In the genomic region with DNA sequence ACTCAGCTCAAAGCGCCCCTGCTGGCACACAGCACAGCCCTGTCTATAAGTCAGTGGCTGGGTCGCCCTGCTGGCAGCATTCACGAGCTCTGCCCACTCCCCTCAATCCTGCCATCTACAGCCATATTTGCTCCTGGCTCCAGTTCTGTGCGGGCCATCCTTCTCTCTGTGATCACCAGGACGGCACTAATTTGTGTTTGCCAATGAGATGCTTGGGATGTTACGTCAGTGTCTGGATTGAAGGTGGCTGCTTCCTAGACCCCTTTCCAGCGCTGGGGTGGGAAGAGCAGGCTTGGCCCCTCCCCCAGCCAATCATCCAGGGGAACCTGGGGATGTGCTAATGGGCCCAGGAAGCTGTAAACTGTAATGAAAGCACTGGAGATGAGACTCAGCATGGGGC, we compare ENCODE assay signal across 17 mouse cellular contexts. TPM values are rescaled to one million over a fixed set of nuclear protein-coding genes. Genes with fewer than 3 reads are reported as not detected.
DNase-seq lines count a peak whose midpoint lies in the region; ATAC-seq lines count a peak whose summit lies in the region.
"Had no signal": no experiment of that assay in that cellular context is flagged by ENCODE, and none has a peak within 500 bp of the region (broad histone marks: within the 10 kb centered on the region; RNA-seq: fewer than 3 reads in every experiment).

No protein-coding gene starts in this region.

- no peak overlapping the region for H3K4me2 ChIP-seq in hindbrain, embryonic 14.5 days (replicated peaks)
- H3K4me2 ChIP-seq in neural tube, embryonic 11.5 days (ENCODE audit: low read depth) = no peak overlapping the region
- H3K4me2 ChIP-seq in hindbrain, embryonic 16.5 days (ENCODE audit: low read length) = no peak overlapping the region
- H3K4me2 ChIP-seq: heart, embryonic 12.5 days; liver, embryonic 13.5 days had no signal

- H3K9ac ChIP-seq in hindbrain, embryonic 14.5 days = no peak overlapping the region
- no peak overlapping the region for H3K9ac ChIP-seq in neural tube, embryonic 11.5 days (ENCODE audit: low read length)
- no peak overlapping the region for H3K9ac ChIP-seq in hindbrain, embryonic 16.5 days (ENCODE audit: low read depth, low read length)
- H3K9ac ChIP-seq: heart, embryonic 12.5 days; liver, embryonic 13.5 days had no signal

- WGBS in hindbrain, embryonic 14.5 days = 34% methylated on average over 7 of the region's 7 CpGs
- 42% methylated on average over 7 of the region's 7 CpGs for WGBS in hindbrain, embryonic 10.5 days
- WGBS in neural tube, embryonic 11.5 days = 17% methylated on average over 7 of the region's 7 CpGs
- WGBS in hindbrain, embryonic 16.5 days = 24% methylated on average over 7 of the region's 7 CpGs

- H3K36me3 ChIP-seq in hindbrain, embryonic 14.5 days (replicated peaks; ENCODE audit: control insufficient read depth, insufficient read depth) = no peaks in the 10 kb centered on the region
- H3K36me3 ChIP-seq in hindbrain, embryonic 10.5 days = no peaks in the 10 kb centered on the region
- H3K36me3 ChIP-seq in neural tube, embryonic 11.5 days (ENCODE audit: control insufficient read depth, insufficient read depth, low read length) = no peaks in the 10 kb centered on the region
- H3K36me3 ChIP-seq in hindbrain, embryonic 16.5 days (ENCODE audit: control insufficient read depth, insufficient read depth, low read length) = no peaks in the 10 kb centered on the region
- H3K36me3 ChIP-seq: heart, embryonic 12.5 days; limb, embryonic 10.5 days; liver, embryonic 13.5 days had no signal

- H3K27me3 ChIP-seq in hindbrain, embryonic 14.5 days (ENCODE audit: control insufficient read depth, insufficient read depth, low read length) = no peaks in the 10 kb centered on the region
- H3K27me3 ChIP-seq in hindbrain, embryonic 10.5 days (ENCODE audit: insufficient read depth, poor library complexity, severe bottlenecking) = no peaks in the 10 kb centered on the region
- no peaks in the 10 kb centered on the region for H3K27me3 ChIP-seq in neural tube, embryonic 11.5 days (ENCODE audit: control insufficient read depth, insufficient read depth, low read length)
- no peaks in the 10 kb centered on the region for H3K27me3 ChIP-seq in hindbrain, embryonic 16.5 days (replicated peaks; ENCODE audit: control insufficient read depth, insufficient read depth, low read length)

- no peak overlapping the region for H3K27ac ChIP-seq in hindbrain, embryonic 14.5 days
- no peak overlapping the region for H3K27ac ChIP-seq in hindbrain, embryonic 10.5 days
- no peak overlapping the region for H3K27ac ChIP-seq in neural tube, embryonic 11.5 days (ENCODE audit: low read depth, low read length)
- H3K27ac ChIP-seq in hindbrain, embryonic 16.5 days (ENCODE audit: low read depth, low read length) = no peak overlapping the region
- H3K27ac ChIP-seq: limb, embryonic 10.5 days; liver, embryonic 13.5 days had no signal

- DNase-seq in hindbrain, embryonic 14.5 days (ENCODE audit: low spot score) = no peak
- DNase-seq in hindbrain, embryonic 10.5 days (ENCODE audit: low spot score) = no peak
- DNase-seq in neural tube, embryonic 11.5 days (ENCODE audit: low spot score) = no peak
- DNase-seq in neural tube, embryonic 10.5 days (ENCODE audit: extremely low spot score, low spot score) = no peak
- DNase-seq in frontal cortex, postnatal 10 days (ENCODE audit: low spot score in 2 of 2) = no peak
- DNase-seq in right cerebral cortex, postnatal 25 days = no peak
- no peak for DNase-seq in embryo, embryonic 11 days
- DNase-seq: cerebellum, adult 18-20 months; gastrocnemius, postnatal 25 days; kidney, adult 18-20 months; kidney, postnatal 14 days; layer of hippocampus, adult 9-11 months; liver, embryonic 13.5 days; right cerebral cortex, adult 18-20 months had no signal

- peaks cover 19% of the 10 kb centered on the region; the same call in 1 of the 2 replicates for H3K4me1 ChIP-seq in hindbrain, embryonic 14.5 days (replicated peaks; ENCODE audit: control insufficient read depth, insufficient read depth, low read length)
- peaks cover 12% of the 10 kb centered on the region; the same call in 1 of the 2 replicates for H3K4me1 ChIP-seq in hindbrain, embryonic 10.5 days (replicated peaks)
- no peaks in the 10 kb centered on the region for H3K4me1 ChIP-seq in neural tube, embryonic 11.5 days (ENCODE audit: control insufficient read depth, insufficient read depth, low read length)
- peaks cover 8% of the 10 kb centered on the region for H3K4me1 ChIP-seq in hindbrain, embryonic 16.5 days (ENCODE audit: control insufficient read depth, insufficient read depth, low read depth, low read length)
- H3K4me1 ChIP-seq: heart, embryonic 12.5 days; liver, embryonic 13.5 days had no signal

- ATAC-seq in hindbrain, embryonic 14.5 days (ENCODE audit: low FRiP score) = peak; percentile 49
- 0 out of 2 replicates have a peak, but pooled peaks have one; percentile 27 for ATAC-seq in neural tube, embryonic 11.5 days (ENCODE audit: insufficient read depth, low FRiP score, low TSS enrichment)
- peak; percentile 25; the same call in 1 of the 2 replicates for ATAC-seq in hindbrain, embryonic 16.5 days

- H3K9me3 ChIP-seq in hindbrain, embryonic 14.5 days (ENCODE audit: control insufficient read depth, low read length) = no peaks in the 10 kb centered on the region
- H3K9me3 ChIP-seq in hindbrain, embryonic 10.5 days = no peaks in the 10 kb centered on the region
- no peaks in the 10 kb centered on the region for H3K9me3 ChIP-seq in neural tube, embryonic 11.5 days (ENCODE audit: control insufficient read depth, low read length)
- H3K9me3 ChIP-seq in hindbrain, embryonic 16.5 days (ENCODE audit: control insufficient read depth, low read length) = no peaks in the 10 kb centered on the region
- H3K9me3 ChIP-seq: heart, embryonic 12.5 days; limb, embryonic 10.5 days; liver, embryonic 13.5 days had no signal

- H3K4me3 ChIP-seq in hindbrain, embryonic 14.5 days (replicated peaks; ENCODE audit: low read length) = no peak overlapping the region
- H3K4me3 ChIP-seq in hindbrain, embryonic 10.5 days = no peak overlapping the region
- no peak overlapping the region for H3K4me3 ChIP-seq in neural tube, embryonic 11.5 days (ENCODE audit: low read depth, low read length)
- H3K4me3 ChIP-seq in hindbrain, embryonic 16.5 days (ENCODE audit: low read length) = no peak overlapping the region
- H3K4me3 ChIP-seq: heart, embryonic 12.5 days; limb, embryonic 10.5 days; liver, embryonic 13.5 days had no signal

RNA-seq across cellular contexts. Expression of gene Ppp2r2c, which starts 42.7 kb away (rescaled TPM):
- 63.6 and 78.4 TPM in 2 replicates for polyA plus RNA-seq in hindbrain, embryonic 14.5 days (2014; fragmentation: Nextera tagmentation; extraction: Ambion mirVana)
- polyA plus RNA-seq in hindbrain, embryonic 10.5 days (2016; fragmentation: Nextera tagmentation; extraction: Ambion mirVana) = 1.1 and 1.6 TPM in 2 replicates
- polyA plus RNA-seq in neural tube, embryonic 11.5 days (2014; fragmentation: Nextera tagmentation; extraction: Ambion mirVana) = 8.7 and 9.5 TPM in 2 replicates
- polyA plus RNA-seq in hindbrain, embryonic 16.5 days (2015; fragmentation: Nextera tagmentation; extraction: Ambion mirVana) = 52.4 and 58.2 TPM in 2 replicates
